Comparison of ENCODE assay signal across 14 mouse cellular contexts in genomic region chr19:6233647-6234046, GRCm38 (mm10). TPM values are rescaled to one million over a fixed set of nuclear protein-coding genes. Genes with fewer than 3 reads are reported as not detected.
A peak's percentile ranks its signal among the peaks of the same experiment; 100 is the strongest.
DNase-seq lines count a peak whose midpoint lies in the region; ATAC-seq and TF ChIP-seq lines count a peak whose summit lies in the region.
"Had no signal": no experiment of that assay in that cellular context is flagged by ENCODE, and none has a peak within 500 bp of the region (broad histone marks: within the 10 kb centered on the region; RNA-seq: fewer than 3 reads in every experiment).

No protein-coding gene starts in this region.

- no peak for TF ChIP-seq CTCF in midbrain, postnatal 0 days (IDR thresholded peaks at IDR 0.05)

- H3K27me3 ChIP-seq in heart, embryonic 14.5 days (ENCODE audit: control insufficient read depth, insufficient read depth, low read length): no peaks in the 10 kb centered on the region
- no peaks in the 10 kb centered on the region for H3K27me3 ChIP-seq in midbrain, embryonic 15.5 days (replicated peaks)
- H3K27me3 ChIP-seq in midbrain, postnatal 0 days (ENCODE audit: insufficient read depth, low read length): no peaks in the 10 kb centered on the region
- H3K27me3 ChIP-seq in neural tube, embryonic 13.5 days: no peaks in the 10 kb centered on the region
- H3K27me3 ChIP-seq in liver, embryonic 11.5 days (replicated peaks; ENCODE audit: control insufficient read depth, insufficient read depth, low read length): no peaks in the 10 kb centered on the region
- H3K27me3 ChIP-seq: embryonic facial prominence, embryonic 12.5 days had no signal

- H3K4me3 ChIP-seq in heart, embryonic 14.5 days (ENCODE audit: control insufficient read depth in 1 of 2, insufficient read depth in 1 of 2, low read depth in 1 of 2, low read length in 2 of 2): no peak overlapping the region
- H3K4me3 ChIP-seq in midbrain, embryonic 15.5 days: 0 out of 2 replicates have a peak overlapping the region, but pooled peaks have one; percentile 89
- H3K4me3 ChIP-seq in midbrain, postnatal 0 days (ENCODE audit: low read depth, low read length): no peak overlapping the region
- H3K4me3 ChIP-seq in neural tube, embryonic 13.5 days: no peak overlapping the region
- no peak overlapping the region for H3K4me3 ChIP-seq in liver, embryonic 11.5 days (ENCODE audit: low read depth, low read length)
- H3K4me3 ChIP-seq: embryonic facial prominence, embryonic 12.5 days; liver, embryonic 12.5 days had no signal

- no peak for ATAC-seq in heart, embryonic 14.5 days (ENCODE audit: insufficient number of reproducible peaks, insufficient read depth, low FRiP score, low read depth)
- ATAC-seq in midbrain, embryonic 15.5 days (replicated peaks): no peak
- ATAC-seq in midbrain, postnatal 0 days (ENCODE audit: low FRiP score): no peak
- ATAC-seq in neural tube, embryonic 13.5 days (ENCODE audit: low read depth): no peak
- ATAC-seq in liver, embryonic 11.5 days (replicated peaks; ENCODE audit: low FRiP score): no peak
- ATAC-seq: liver, embryonic 12.5 days had no signal

- H3K36me3 ChIP-seq in heart, embryonic 14.5 days (ENCODE audit: control insufficient read depth, insufficient read depth, low read length): peaks cover 49% of the 10 kb centered on the region
- peaks cover 25% of the 10 kb centered on the region; the same call in 1 of the 2 replicates for H3K36me3 ChIP-seq in midbrain, embryonic 15.5 days (replicated peaks)
- peaks cover 49% of the 10 kb centered on the region for H3K36me3 ChIP-seq in midbrain, postnatal 0 days (ENCODE audit: insufficient read depth, low read length)
- H3K36me3 ChIP-seq in neural tube, embryonic 13.5 days: peaks cover 52% of the 10 kb centered on the region
- peaks cover 4% of the 10 kb centered on the region; the same call in 1 of the 2 replicates for H3K36me3 ChIP-seq in liver, embryonic 11.5 days (ENCODE audit: control insufficient read depth, insufficient read depth, low read length)

- DNase-seq in heart, adult 9 months (ENCODE audit: low spot score in 2 of 2): no peak
- DNase-seq in midbrain, postnatal 0 days (ENCODE audit: low spot score): no peak
- peak; percentile 41 for DNase-seq in kidney, adult 9 months
- no peak for DNase-seq in liver, embryonic 11.5 days (ENCODE audit: low spot score)
- DNase-seq: gastrocnemius, postnatal 10 days; heart, postnatal 36 days; thymus, adult 18-20 months had no signal

- H3K4me1 ChIP-seq in heart, embryonic 14.5 days (ENCODE audit: control insufficient read depth in 2 of 2, insufficient read depth in 2 of 2, low read length in 2 of 2): peaks cover 13 to 20% of the 10 kb centered on the region in 2 experiments
- peaks cover 19% of the 10 kb centered on the region for H3K4me1 ChIP-seq in midbrain, embryonic 15.5 days
- peaks cover 11% of the 10 kb centered on the region for H3K4me1 ChIP-seq in midbrain, postnatal 0 days (ENCODE audit: insufficient read depth, low read length)
- peaks cover 23% of the 10 kb centered on the region for H3K4me1 ChIP-seq in neural tube, embryonic 13.5 days (replicated peaks)
- peaks cover 12% of the 10 kb centered on the region for H3K4me1 ChIP-seq in liver, embryonic 11.5 days (replicated peaks; ENCODE audit: control insufficient read depth, insufficient read depth, low read length)

- WGBS in heart, embryonic 14.5 days: 91% methylated on average over 16 of the region's 16 CpGs
- WGBS in midbrain, embryonic 15.5 days: 87% methylated on average over 16 of the region's 16 CpGs
- WGBS in midbrain, postnatal 0 days: 84% methylated on average over 16 of the region's 16 CpGs
- WGBS in neural tube, embryonic 13.5 days: 90% methylated on average over 16 of the region's 16 CpGs
- 86% methylated on average over 16 of the region's 16 CpGs for WGBS in liver, embryonic 11.5 days

- peak overlapping the region; percentile 88; the same call in 1 of the 2 replicates for H3K9ac ChIP-seq in heart, embryonic 14.5 days (ENCODE audit: low read length)
- no peak overlapping the region for H3K9ac ChIP-seq in midbrain, embryonic 15.5 days
- H3K9ac ChIP-seq in midbrain, postnatal 0 days (replicated peaks; ENCODE audit: low read length, poor library complexity, severe bottlenecking): no peak overlapping the region
- H3K9ac ChIP-seq in neural tube, embryonic 13.5 days: peak overlapping the region; percentile 95; the same call in 1 of the 2 replicates
- H3K9ac ChIP-seq in liver, embryonic 11.5 days (ENCODE audit: low read depth, low read length): no peak overlapping the region

- H3K4me2 ChIP-seq in heart, embryonic 14.5 days (ENCODE audit: low read length): no peak overlapping the region
- H3K4me2 ChIP-seq in midbrain, embryonic 15.5 days: no peak overlapping the region
- H3K4me2 ChIP-seq in midbrain, postnatal 0 days (ENCODE audit: low read depth, low read length, poor library complexity, severe bottlenecking): no peak overlapping the region
- H3K4me2 ChIP-seq in neural tube, embryonic 13.5 days: no peak overlapping the region
- no peak overlapping the region for H3K4me2 ChIP-seq in liver, embryonic 11.5 days

- H3K9me3 ChIP-seq in heart, embryonic 14.5 days (ENCODE audit: control insufficient read depth, low read length): no peaks in the 10 kb centered on the region
- H3K9me3 ChIP-seq in midbrain, embryonic 15.5 days: no peaks in the 10 kb centered on the region
- no peaks in the 10 kb centered on the region for H3K9me3 ChIP-seq in midbrain, postnatal 0 days (ENCODE audit: low read length)
- no peaks in the 10 kb centered on the region for H3K9me3 ChIP-seq in neural tube, embryonic 13.5 days
- H3K9me3 ChIP-seq in liver, embryonic 11.5 days (ENCODE audit: control insufficient read depth, low read length): no peaks in the 10 kb centered on the region
- H3K9me3 ChIP-seq: embryonic facial prominence, embryonic 12.5 days; liver, embryonic 12.5 days had no signal

- H3K27ac ChIP-seq in heart, embryonic 14.5 days (replicated peaks in 1 of 2; ENCODE audit: control insufficient read depth in 1 of 2, insufficient read depth in 1 of 2, low read depth in 2 of 2, low read length in 2 of 2): no peak overlapping the region
- H3K27ac ChIP-seq in midbrain, embryonic 15.5 days: no peak overlapping the region
- no peak overlapping the region for H3K27ac ChIP-seq in midbrain, postnatal 0 days (ENCODE audit: low read depth, low read length)
- H3K27ac ChIP-seq in neural tube, embryonic 13.5 days (replicated peaks): no peak overlapping the region
- H3K27ac ChIP-seq in liver, embryonic 11.5 days (ENCODE audit: low read depth, low read length): no peak overlapping the region
- H3K27ac ChIP-seq: embryonic facial prominence, embryonic 12.5 days; left cerebral cortex, adult 2 months; liver, embryonic 12.5 days had no signal

RNA-seq across cellular contexts. Expression of gene Ppp2r5b, which starts 2.0 kb away (rescaled TPM):
- polyA plus RNA-seq in heart, embryonic 14.5 days (2014; fragmentation: Nextera tagmentation; extraction: Ambion mirVana): 20.7 and 26.0 TPM in 2 replicates
- polyA plus RNA-seq in midbrain, embryonic 15.5 days (2015; fragmentation: Nextera tagmentation; extraction: Ambion mirVana): 141 and 149 TPM in 2 replicates
- 248 and 256 TPM in 2 replicates for total RNA-seq in midbrain, postnatal 0 days (2014; rRNA removed)
- polyA plus RNA-seq in midbrain, postnatal 0 days (2015; fragmentation: Nextera tagmentation; extraction: Ambion mirVana): 177 and 189 TPM in 2 replicates
- 103 and 111 TPM in 2 replicates for polyA plus RNA-seq in neural tube, embryonic 13.5 days (2015; fragmentation: Nextera tagmentation; extraction: Ambion mirVana)
- polyA plus RNA-seq in liver, embryonic 11.5 days (2014; fragmentation: Nextera tagmentation; extraction: Ambion mirVana): 10.5 and 12.0 TPM in 2 replicates

RNA-seq across cellular contexts. Expression of gene Gpha2, which starts 7.5 kb away (rescaled TPM):
- polyA plus RNA-seq in heart, embryonic 14.5 days (2014; fragmentation: Nextera tagmentation; extraction: Ambion mirVana): 0.36 TPM in 1 of 2 replicates, not detected in the other
- polyA plus RNA-seq in midbrain, embryonic 15.5 days (2015; fragmentation: Nextera tagmentation; extraction: Ambion mirVana): not detected in 2 replicates
- not detected in 2 replicates for total RNA-seq in midbrain, postnatal 0 days (2014; rRNA removed)
- 0.31 TPM in 1 of 2 replicates, not detected in the other for polyA plus RNA-seq in midbrain, postnatal 0 days (2015; fragmentation: Nextera tagmentation; extraction: Ambion mirVana)
- polyA plus RNA-seq in neural tube, embryonic 13.5 days (2015; fragmentation: Nextera tagmentation; extraction: Ambion mirVana): 0.72 TPM in 1 of 2 replicates, not detected in the other
- polyA plus RNA-seq in liver, embryonic 11.5 days (2014; fragmentation: Nextera tagmentation; extraction: Ambion mirVana): 0.70 TPM in 1 of 2 replicates, not detected in the other
- total RNA-seq: gastrocnemius, postnatal 10 days; heart, postnatal 36 days; left cerebral cortex, adult 2 months had no signal
- polyA plus RNA-seq: forebrain, embryonic 11.5 days; liver, embryonic 12.5 days had no signal

RNA-seq across cellular contexts. Expression of gene Atg2a, which starts 7.8 kb away (rescaled TPM):
- polyA plus RNA-seq in heart, embryonic 14.5 days (2014; fragmentation: Nextera tagmentation; extraction: Ambion mirVana): 7.1 and 7.8 TPM in 2 replicates
- 16.1 and 16.4 TPM in 2 replicates for polyA plus RNA-seq in midbrain, embryonic 15.5 days (2015; fragmentation: Nextera tagmentation; extraction: Ambion mirVana)
- 34.3 and 38.2 TPM in 2 replicates for total RNA-seq in midbrain, postnatal 0 days (2014; rRNA removed)
- polyA plus RNA-seq in midbrain, postnatal 0 days (2015; fragmentation: Nextera tagmentation; extraction: Ambion mirVana): 9.6 and 9.7 TPM in 2 replicates
- 11.6 and 11.8 TPM in 2 replicates for polyA plus RNA-seq in neural tube, embryonic 13.5 days (2015; fragmentation: Nextera tagmentation; extraction: Ambion mirVana)
- 10.4 and 13.5 TPM in 2 replicates for polyA plus RNA-seq in liver, embryonic 11.5 days (2014; fragmentation: Nextera tagmentation; extraction: Ambion mirVana)

RNA-seq across cellular contexts. Expression of gene Ehd1, which starts 42.9 kb away (rescaled TPM):
- polyA plus RNA-seq in heart, embryonic 14.5 days (2014; fragmentation: Nextera tagmentation; extraction: Ambion mirVana): 51.7 and 60.0 TPM in 2 replicates
- 107 and 111 TPM in 2 replicates for polyA plus RNA-seq in midbrain, embryonic 15.5 days (2015; fragmentation: Nextera tagmentation; extraction: Ambion mirVana)
- total RNA-seq in midbrain, postnatal 0 days (2014; rRNA removed): 117 and 139 TPM in 2 replicates
- polyA plus RNA-seq in midbrain, postnatal 0 days (2015; fragmentation: Nextera tagmentation; extraction: Ambion mirVana): 73.0 and 74.0 TPM in 2 replicates
- polyA plus RNA-seq in neural tube, embryonic 13.5 days (2015; fragmentation: Nextera tagmentation; extraction: Ambion mirVana): 85.5 and 101 TPM in 2 replicates
- 96.5 and 105 TPM in 2 replicates for polyA plus RNA-seq in liver, embryonic 11.5 days (2014; fragmentation: Nextera tagmentation; extraction: Ambion mirVana)

RNA-seq across cellular contexts. Expression of gene Majin, which starts 49.5 kb away (rescaled TPM):
- polyA plus RNA-seq in heart, embryonic 14.5 days (2014; fragmentation: Nextera tagmentation; extraction: Ambion mirVana): not detected in 2 replicates
- polyA plus RNA-seq in midbrain, embryonic 15.5 days (2015; fragmentation: Nextera tagmentation; extraction: Ambion mirVana): not detected in 2 replicates
- total RNA-seq in midbrain, postnatal 0 days (2014; rRNA removed): not detected in 2 replicates
- 0.16 and 0.18 TPM in 2 replicates for polyA plus RNA-seq in midbrain, postnatal 0 days (2015; fragmentation: Nextera tagmentation; extraction: Ambion mirVana)
- polyA plus RNA-seq in neural tube, embryonic 13.5 days (2015; fragmentation: Nextera tagmentation; extraction: Ambion mirVana): not detected in 2 replicates
- polyA plus RNA-seq in liver, embryonic 11.5 days (2014; fragmentation: Nextera tagmentation; extraction: Ambion mirVana): not detected in 2 replicates
- total RNA-seq: gastrocnemius, postnatal 10 days; heart, postnatal 36 days; left cerebral cortex, adult 2 months had no signal
- polyA plus RNA-seq: embryonic facial prominence, embryonic 12.5 days; forebrain, embryonic 11.5 days; liver, embryonic 12.5 days had no signal

Comparison
In these comparisons a context has a peak if more than half of its experiments do, and no peak if none do; other contexts are left out.
1. H3K9ac ChIP-seq: peak in heart, embryonic 14.5 days (single experiment) and neural tube, embryonic 13.5 days (single experiment); none in midbrain, embryonic 15.5 days (single experiment), midbrain, postnatal 0 days (single experiment) and liver, embryonic 11.5 days (single experiment).